Mouse (Mus musculus) neural tube, embryonic 14.5 days (tissue): ENCODE measurements at regions not wholly inside any gene's neighbourhood (a gene's known extent, or its start where the extent isn't known, plus 50 kb on each side); places are given as distances from the start of the nearest gene placed in this dataset.

Experiments
- ATAC-seq: fragments of 200-750 bp; cut with Nextera tagmentation; 2 replicates; pipeline ENCODE4 v1.8.0; 2017; ENCODE audit warnings: low read depth, mild to moderate bottlenecking, moderate TSS enrichment, moderate library complexity
- H3K27ac ChIP-seq: fragments of 300-500 bp; sonication (generic); 2 replicates; pipeline ENCODE4 v1.5.1; 2014; ENCODE audit warnings: low read depth, mild to moderate bottlenecking, control low read depth, low read length, moderate library complexity, mixed read lengths
- H3K27me3 ChIP-seq: fragments of 300-500 bp; sonication (generic); 2 replicates; pipeline ENCODE4 v1.6.1; 2014; ENCODE audit warnings: low read length; ENCODE audit not compliant: control insufficient read depth, insufficient read depth
- H3K36me3 ChIP-seq: fragments of 300-500 bp; sonication (generic); 2 replicates; pipeline ENCODE4 v1.6.1; 2014; ENCODE audit warnings: low read length, mixed read lengths; ENCODE audit not compliant: control insufficient read depth, insufficient read depth
- H3K4me1 ChIP-seq: fragments of 300-500 bp; sonication (generic); 2 replicates; pipeline ENCODE4 v1.6.1; 2014; ENCODE audit warnings: low read length; ENCODE audit not compliant: control insufficient read depth, insufficient read depth
- H3K4me2 ChIP-seq: fragments of 300-500 bp; sonication (generic); 2 replicates; pipeline ENCODE4 v1.6.1; 2014; ENCODE audit warnings: mild to moderate bottlenecking, low read depth, low read length, control low read depth
- H3K4me3 ChIP-seq: fragments of 300-500 bp; sonication (generic); 2 replicates; pipeline ENCODE4 v1.5.1; 2014; ENCODE audit warnings: low read depth, low read length, control low read depth, mixed read lengths
- H3K9ac ChIP-seq: fragments of 300-500 bp; sonication (generic); replicated peaks from 2 replicates; pipeline ENCODE4 v1.6.1; 2014; ENCODE audit warnings: low read depth, mild to moderate bottlenecking, control low read depth, low read length, mixed read lengths
- H3K9me3 ChIP-seq: fragments of 300-500 bp; sonication (generic); 2 replicates; pipeline ENCODE4 v1.6.1; 2016; ENCODE audit warnings: low read length; ENCODE audit not compliant: control insufficient read depth
- WGBS: fragments of 180-500 bp; shearing (Covaris S2); extraction: QIAGEN DNeasy Blood & Tissue Kit; methylation state at CpG from one replicate; pipeline ENCODE4 v1.1.7; 2014; 5-methylcytosine and 5-hydroxymethylcytosine counted together

GRCm38 (mm10) chr2:173405629-173406028 is 116.8 kb upstream of the 1700021F07Rik start:
- no peak for ATAC-seq
- 54% methylated on average over 12 of the region's 12 CpGs for WGBS
- Histone ChIP-seq H3K4me1 (peaks cover 8% of the 10 kb centered on the region), H3K27ac (no peak overlapping the region), H3K9ac (no peak overlapping the region), H3K9me3 (no peaks in the 10 kb centered on the region), H3K27me3 (no peaks in the 10 kb centered on the region), H3K36me3 (no peaks in the 10 kb centered on the region), H3K4me3 (no peak overlapping the region), H3K4me2 (no peak overlapping the region)

GRCm38 (mm10) chr2:173406344-173407094 is 115.9 kb upstream of the 1700021F07Rik start:
- H3K4me2 ChIP-seq = no peak overlapping the region
- no peak overlapping the region for H3K4me3 ChIP-seq
- no peaks in the 10 kb centered on the region for H3K36me3 ChIP-seq
- no peaks in the 10 kb centered on the region for H3K9me3 ChIP-seq
- peak; percentile 77 for ATAC-seq
- H3K27me3 ChIP-seq = no peaks in the 10 kb centered on the region
- 10% methylated on average over 13 of the region's 13 CpGs for WGBS
- no peak overlapping the region for H3K9ac ChIP-seq
- no peak overlapping the region; the same call in 1 of the 2 replicates for H3K27ac ChIP-seq
- peaks cover 8% of the 10 kb centered on the region for H3K4me1 ChIP-seq

- 53% methylated on average over 3 of the region's 3 CpGs for WGBS
- Histone ChIP-seq H3K4me1 (peaks cover 8% of the 10 kb centered on the region), H3K4me3 (no peak overlapping the region), H3K36me3 (no peaks in the 10 kb centered on the region), H3K9me3 (no peaks in the 10 kb centered on the region), H3K4me2 (no peak overlapping the region), H3K9ac (no peak overlapping the region), H3K27ac (no peak overlapping the region), H3K27me3 (no peaks in the 10 kb centered on the region)
- ATAC-seq = peak; percentile 68; the same call in 1 of the 2 replicates
Observed at GRCm38 (mm10) chr2:173407133-173407532, 115.3 kb upstream of the 1700021F07Rik start.

GRCm38 (mm10) chr2:173408681-173409081 is 113.7 kb upstream of the 1700021F07Rik start:
- Histone ChIP-seq H3K27ac (no peak overlapping the region), H3K9me3 (no peaks in the 10 kb centered on the region), H3K9ac (no peak overlapping the region), H3K4me3 (no peak overlapping the region), H3K4me1 (peaks cover 8% of the 10 kb centered on the region), H3K36me3 (no peaks in the 10 kb centered on the region), H3K4me2 (no peak overlapping the region), H3K27me3 (no peaks in the 10 kb centered on the region)
- WGBS = 84% methylated on average over 5 of the region's 5 CpGs
- no peak for ATAC-seq

GRCm38 (mm10) chr2:173409433-173409832 is 113.0 kb upstream of the 1700021F07Rik start:
- Histone ChIP-seq H3K36me3 (no peaks in the 10 kb centered on the region), H3K4me3 (no peak overlapping the region), H3K4me2 (no peak overlapping the region), H3K27me3 (no peaks in the 10 kb centered on the region), H3K9ac (no peak overlapping the region), H3K9me3 (no peaks in the 10 kb centered on the region), H3K27ac (no peak overlapping the region), H3K4me1 (peaks cover 14% of the 10 kb centered on the region)
- 17% methylated on average over 16 of the region's 16 CpGs for WGBS
- ATAC-seq = no peak

- 43% methylated on average over 18 of the region's 18 CpGs for WGBS
- Histone ChIP-seq H3K4me1 (peaks cover 6% of the 10 kb centered on the region), H3K9me3 (no peaks in the 10 kb centered on the region), H3K27me3 (no peaks in the 10 kb centered on the region), H3K4me2 (no peak overlapping the region), H3K9ac (no peak overlapping the region), H3K36me3 (no peaks in the 10 kb centered on the region), H3K27ac (peak overlapping the region; percentile 39), H3K4me3 (no peak overlapping the region)
- ATAC-seq = peak; percentile 83; the same call in 1 of the 2 replicates
Observed at GRCm38 (mm10) chr2:173413906-173414656, 108.3 kb upstream of the 1700021F07Rik start.

- H3K9me3 ChIP-seq = no peaks in the 10 kb centered on the region
- H3K9ac ChIP-seq = no peak overlapping the region
- peaks cover 6% of the 10 kb centered on the region for H3K4me1 ChIP-seq
- no peaks in the 10 kb centered on the region for H3K27me3 ChIP-seq
- no peaks in the 10 kb centered on the region for H3K36me3 ChIP-seq
- H3K27ac ChIP-seq = no peak overlapping the region
- no peak overlapping the region for H3K4me2 ChIP-seq
- ATAC-seq = no peak
- H3K4me3 ChIP-seq = no peak overlapping the region
- 81% methylated on average over 7 of the region's 7 CpGs for WGBS
Observed at GRCm38 (mm10) chr2:173415429-173415828, 107.0 kb upstream of the 1700021F07Rik start.

- Histone ChIP-seq H3K9me3 (no peaks in the 10 kb centered on the region), H3K36me3 (no peaks in the 10 kb centered on the region), H3K27ac (no peak overlapping the region), H3K4me1 (peaks cover 6% of the 10 kb centered on the region), H3K4me3 (no peak overlapping the region), H3K9ac (no peak overlapping the region), H3K27me3 (no peaks in the 10 kb centered on the region), H3K4me2 (no peak overlapping the region)
- no peak for ATAC-seq
- 83% methylated on average over 1 of the region's 1 CpGs for WGBS
Observed at GRCm38 (mm10) chr2:173416921-173417320, 105.5 kb upstream of the 1700021F07Rik start.

GRCm38 (mm10) chr2:173418951-173419350 is 103.4 kb upstream of the 1700021F07Rik start:
- H3K4me2 ChIP-seq = no peak overlapping the region
- H3K4me3 ChIP-seq = no peak overlapping the region
- no peaks in the 10 kb centered on the region for H3K9me3 ChIP-seq
- no peak for ATAC-seq
- H3K27me3 ChIP-seq = no peaks in the 10 kb centered on the region
- no peak overlapping the region for H3K9ac ChIP-seq
- peaks cover 4% of the 10 kb centered on the region for H3K4me1 ChIP-seq
- H3K36me3 ChIP-seq = no peaks in the 10 kb centered on the region
- 87% methylated on average over 7 of the region's 7 CpGs for WGBS
- H3K27ac ChIP-seq = no peak overlapping the region
